Mouse (Mus musculus) embryo, embryonic 10.5 days (tissue): Measurements from ENCODE around the gene Adamtsl4.
A peak's percentile ranks its signal among the peaks of the same experiment; 100 is the strongest.
"Not testable (repeated sequence)": the region's sequence is repeated elsewhere in the genome, so short reads cannot be mapped to it uniquely, and the experiment has no call there.

Source experiments
- DNase-seq: peaks from one replicate; pipeline ENCODE4 v3.0.0-alpha.2; 2015; ENCODE audit warnings: low spot score

Gene Adamtsl4

DNA sequence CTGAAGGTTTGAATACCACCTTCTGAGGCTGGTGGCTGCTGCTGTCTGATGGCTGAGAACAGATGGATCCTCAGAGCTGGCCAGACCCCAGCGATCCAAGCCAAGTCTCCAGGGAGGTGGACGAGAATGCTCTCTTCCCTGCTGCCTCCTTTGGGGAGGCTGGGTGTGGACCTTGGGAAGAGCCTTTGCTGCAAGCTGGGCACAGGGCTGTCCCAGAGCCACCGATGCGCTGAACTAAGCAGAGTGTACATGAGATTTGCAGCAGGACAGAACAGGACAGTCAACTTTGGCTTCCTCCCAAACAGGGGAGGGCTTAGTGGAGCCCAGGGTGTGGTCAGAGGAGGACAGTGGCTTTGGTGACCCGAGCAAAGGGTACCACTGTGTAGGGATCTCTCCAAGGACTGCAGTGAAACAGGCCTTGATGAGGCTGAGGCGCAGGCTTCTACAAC lies 12.5 kb upstream of the Adamtsl4 start:
- DNase-seq: no peak

DNA sequence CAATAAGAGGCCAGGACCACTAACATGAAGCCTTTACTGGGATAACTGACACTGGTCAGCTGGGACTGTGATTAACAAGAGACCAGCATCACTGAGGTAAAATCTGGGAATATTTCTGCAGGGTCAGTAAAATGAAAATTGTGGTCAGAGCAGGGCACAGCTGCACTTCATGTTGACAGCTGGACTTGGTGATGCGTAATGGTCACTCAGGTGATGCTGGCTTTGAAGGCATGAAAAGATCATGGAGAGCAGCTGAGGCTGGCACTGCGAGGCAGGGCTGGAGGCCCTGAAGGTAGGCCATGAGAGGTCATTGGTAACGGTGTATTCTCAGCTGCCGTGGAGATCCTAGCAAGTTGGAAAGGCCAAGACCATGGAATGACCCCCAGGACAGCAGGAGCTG lies 10.6 kb upstream of the Adamtsl4 start:
- no peak for DNase-seq

GRCm38 (mm10) chr3:95696360-95696759 lies 8.6 kb upstream of the Adamtsl4 start:
- DNase-seq: peak; percentile 70

- peak; percentile 58 for DNase-seq
Observed at GRCm38 (mm10) chr3:95695796-95696195, 8.1 kb upstream of the Adamtsl4 start.

DNA sequence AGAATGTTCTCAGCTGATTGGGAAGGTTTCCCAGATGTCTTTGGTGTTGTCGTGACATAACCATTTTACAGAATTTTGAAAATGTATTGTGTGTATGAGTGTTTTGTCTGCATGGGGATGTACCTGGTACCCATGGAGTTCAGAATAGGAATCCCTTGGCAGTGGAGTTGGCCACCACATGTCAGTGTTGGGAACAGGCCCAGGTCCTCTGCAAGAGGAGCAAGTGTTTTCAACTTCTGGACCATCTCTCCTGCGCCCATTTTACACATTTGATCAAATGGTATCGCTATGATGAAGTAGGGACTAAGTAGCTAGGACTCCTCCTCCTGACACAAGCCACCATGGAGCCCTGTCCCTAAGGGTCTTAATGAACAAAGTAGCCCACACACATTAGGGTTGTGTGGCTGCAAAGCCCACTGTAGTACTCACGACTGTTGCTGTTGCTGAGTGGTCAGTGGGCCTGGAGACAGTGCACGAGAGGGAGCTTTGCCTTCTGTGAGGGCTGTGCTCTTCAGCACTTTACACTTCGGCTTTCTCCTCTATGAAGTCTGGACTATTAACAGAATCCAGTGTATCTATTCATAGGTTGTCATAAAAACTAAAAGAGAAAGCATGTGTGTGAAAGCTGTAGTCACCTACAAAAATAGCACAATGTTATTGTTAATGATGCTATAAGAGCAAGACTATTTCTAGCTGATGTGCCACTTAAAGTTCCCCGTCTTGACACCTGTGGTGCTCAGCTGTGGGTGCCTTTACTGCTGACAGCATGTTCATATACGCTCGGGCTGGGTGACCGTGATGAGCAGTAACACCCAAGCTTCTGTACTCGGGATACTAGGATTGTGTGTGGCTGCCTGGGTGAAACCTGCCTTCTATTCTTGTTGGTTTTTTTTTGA lies 7.3 kb upstream of the Adamtsl4 start:
- DNase-seq: no peak

DNA sequence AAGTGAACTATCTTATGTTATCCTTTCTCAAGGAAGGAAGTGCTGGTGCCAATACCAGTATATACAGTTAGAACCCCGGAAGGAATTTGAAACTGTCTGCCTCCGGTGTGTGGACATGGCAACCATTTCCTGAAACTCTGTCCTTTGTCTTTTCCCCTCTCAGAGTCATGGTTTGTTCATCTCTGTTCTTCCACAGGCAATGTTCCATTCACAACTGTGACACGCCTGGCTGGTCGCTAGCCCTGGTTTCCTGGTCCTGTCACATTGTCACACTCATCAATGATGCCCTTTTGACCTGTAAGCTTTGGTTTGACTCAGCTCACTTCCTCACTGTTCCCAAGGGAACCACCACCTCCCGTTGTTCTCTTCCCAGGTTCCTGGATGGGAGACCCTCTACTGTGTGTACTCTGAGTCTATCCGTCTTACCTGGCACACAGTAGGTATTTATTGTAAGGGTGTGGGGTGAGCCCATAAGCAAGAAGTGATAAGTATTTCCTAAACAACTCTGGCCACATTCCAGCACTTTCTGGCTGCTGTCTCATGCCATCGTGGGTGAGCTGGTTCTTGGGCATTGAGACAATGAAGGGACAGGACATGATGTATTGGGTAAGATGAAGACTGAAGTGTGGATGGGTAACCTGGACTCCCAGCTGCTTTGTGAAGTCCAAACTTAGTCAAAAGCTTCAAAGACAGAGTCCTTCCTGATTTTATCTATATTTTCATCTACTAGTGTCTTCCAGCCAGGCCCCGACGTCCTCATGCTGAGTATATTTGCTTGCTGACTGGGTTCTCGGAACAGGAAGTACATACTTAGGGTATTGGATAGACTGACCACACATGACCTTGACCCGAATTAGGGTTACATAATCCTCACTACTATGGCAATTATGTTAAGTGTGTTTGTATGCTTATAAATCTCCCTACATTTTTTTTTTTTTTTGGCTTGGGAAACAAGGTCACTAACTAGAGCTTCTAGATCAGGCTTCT lies 6.4 kb upstream of the Adamtsl4 start:
- peak; percentile 48 for DNase-seq

GRCm38 (mm10) chr3:95692677-95693076 lies 5.0 kb upstream of the Adamtsl4 start:
- no peak for DNase-seq

DNA sequence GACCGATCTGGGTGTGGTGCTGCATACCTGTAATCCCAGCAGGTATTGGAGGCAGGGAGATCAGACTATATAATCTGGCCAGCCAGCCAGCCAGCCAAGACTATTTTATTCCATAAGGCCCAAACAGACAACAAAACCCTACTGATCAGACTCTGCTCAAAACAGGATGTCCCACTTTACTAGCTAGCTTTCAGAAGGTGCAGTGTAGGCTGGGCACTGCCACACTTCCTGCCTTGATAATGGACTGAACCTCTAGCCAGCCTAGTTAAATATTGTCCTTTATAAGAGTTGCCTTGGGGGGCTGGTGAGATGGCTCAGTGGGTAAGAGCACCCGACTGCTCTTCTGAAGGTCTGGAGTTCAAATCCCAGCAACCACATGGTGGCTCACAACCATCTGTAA lies 2.8 kb upstream of the Adamtsl4 start:
- not testable (repeated sequence) for DNase-seq

DNA sequence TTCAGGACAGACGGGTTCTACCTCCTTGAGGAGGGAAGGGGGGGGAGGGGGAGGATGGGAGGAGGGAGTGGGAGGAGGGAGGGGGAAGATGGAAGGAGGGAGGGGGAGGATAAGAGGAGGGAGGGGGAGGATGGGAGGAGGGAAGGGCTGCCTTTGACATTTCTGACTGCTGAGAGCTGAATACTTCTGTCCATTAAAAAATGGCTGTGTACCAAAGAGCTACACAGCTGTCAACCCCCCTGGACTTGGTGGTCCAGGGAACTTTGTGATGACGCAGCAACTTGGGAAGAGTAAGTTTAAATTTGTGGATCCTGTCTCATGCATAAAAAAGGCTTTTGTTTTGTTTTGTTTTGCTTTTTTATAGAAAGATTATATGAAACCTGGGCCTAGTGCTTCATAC lies 2.2 kb upstream of the Adamtsl4 start:
- no peak for DNase-seq

GRCm38 (mm10) chr3:95689171-95689915 lies 1.6 kb upstream of the Adamtsl4 start:
- DNase-seq: peak; percentile 53

- DNase-seq: no peak
Observed at GRCm38 (mm10) chr3:95687168-95687523, 571 bp downstream of the Adamtsl4 start.

DNA sequence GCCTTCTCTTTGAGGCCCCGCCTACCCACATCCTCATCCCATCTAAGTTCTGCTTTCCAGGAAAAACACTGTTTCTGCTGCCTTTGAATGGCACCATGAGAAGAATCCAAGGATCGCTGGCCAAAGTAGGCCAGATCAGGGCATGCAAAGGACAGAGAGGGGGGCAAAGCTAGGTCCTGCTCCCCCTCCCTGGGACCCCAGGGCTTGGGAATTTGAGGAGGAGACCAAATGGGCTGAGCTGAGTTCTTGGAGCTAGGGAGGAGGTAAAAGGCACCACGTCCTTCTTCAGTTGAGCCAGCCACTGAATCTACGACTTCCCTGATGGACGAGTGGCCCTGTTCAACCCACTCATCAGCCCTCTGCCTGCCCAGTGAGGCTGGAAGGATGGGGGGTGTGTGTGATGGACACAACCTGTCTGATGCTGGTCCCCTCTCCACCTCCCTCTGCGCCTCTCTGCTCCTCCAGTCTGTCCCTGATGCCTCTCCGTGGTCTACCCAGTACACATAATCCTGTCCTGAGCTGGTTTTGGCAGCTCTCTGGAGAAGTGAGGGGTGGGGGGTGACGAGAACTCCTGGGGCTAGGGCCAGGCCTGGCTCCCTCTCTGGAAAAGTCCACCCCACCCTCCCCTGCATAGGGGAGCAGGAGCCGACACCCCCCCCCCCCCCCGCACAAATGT lies 1.1 kb downstream of the Adamtsl4 start:
- DNase-seq: no peak

DNA sequence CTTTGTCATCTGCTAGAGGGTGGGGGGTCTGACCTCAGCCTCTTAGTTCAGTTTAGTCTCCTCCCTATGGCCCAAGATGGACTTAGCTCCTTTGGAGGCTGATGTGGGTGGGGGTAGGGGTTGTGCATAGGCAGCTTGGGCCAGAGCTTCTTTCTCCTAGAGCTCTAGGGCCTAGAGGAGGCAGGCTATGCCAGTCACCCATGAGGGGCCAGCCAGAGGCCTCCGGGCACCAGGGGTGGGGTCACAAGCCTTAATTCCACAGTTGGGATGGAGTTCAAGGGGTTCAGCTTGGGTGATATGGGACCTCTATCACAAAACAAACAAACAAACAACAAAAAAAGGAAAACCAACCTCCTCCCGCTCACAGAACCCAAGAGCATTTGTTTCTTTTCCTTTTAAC lies 2.0 kb downstream of the Adamtsl4 start:
- no peak for DNase-seq

- no peak for DNase-seq
Observed at GRCm38 (mm10) chr3:95685301-95685700, 2.4 kb downstream of the Adamtsl4 start.

DNA sequence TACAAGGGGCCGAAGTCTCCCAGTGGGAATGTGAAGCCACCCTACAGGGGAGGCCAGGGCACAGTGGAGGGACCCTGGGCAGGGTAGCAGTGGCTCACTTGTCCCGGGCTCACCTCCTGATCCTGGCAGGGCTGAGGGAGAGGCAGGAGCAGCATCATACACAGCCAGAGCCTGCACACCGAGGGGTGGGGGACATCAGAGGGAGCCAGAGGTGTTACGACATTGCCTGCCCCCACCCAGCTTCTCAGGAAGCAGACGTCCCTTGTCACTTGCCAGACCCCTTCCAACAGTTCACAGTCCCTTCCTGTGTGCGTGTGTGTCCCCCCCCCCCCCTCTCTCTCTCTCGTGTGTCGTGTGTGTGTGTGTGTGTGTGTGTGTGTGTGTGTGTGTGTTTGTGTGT lies 2.9 kb downstream of the Adamtsl4 start:
- DNase-seq: no peak

- no peak for DNase-seq
Observed at GRCm38 (mm10) chr3:95682878-95683277, 4.8 kb downstream of the Adamtsl4 start.

DNA sequence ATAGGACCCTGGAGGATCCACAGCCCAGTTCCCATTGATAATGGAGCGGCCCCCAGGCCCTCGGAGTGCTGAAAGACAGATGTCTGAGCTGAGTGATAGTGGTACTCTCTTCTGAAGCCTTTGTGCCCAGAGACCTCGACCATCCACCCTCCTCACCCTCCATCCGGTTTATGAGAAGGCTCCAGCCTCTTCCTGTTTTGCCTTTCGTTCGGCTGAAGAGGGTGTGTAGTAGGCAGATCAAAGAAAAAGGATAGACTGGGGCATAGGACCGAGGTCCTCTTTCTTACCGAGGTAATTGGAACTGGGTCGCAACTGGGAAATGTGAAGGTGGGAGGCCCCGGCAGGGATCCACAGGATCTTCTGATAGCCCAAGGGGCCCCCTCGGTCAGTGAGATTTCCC lies 6.4 kb downstream of the Adamtsl4 start:
- DNase-seq: no peak

DNA sequence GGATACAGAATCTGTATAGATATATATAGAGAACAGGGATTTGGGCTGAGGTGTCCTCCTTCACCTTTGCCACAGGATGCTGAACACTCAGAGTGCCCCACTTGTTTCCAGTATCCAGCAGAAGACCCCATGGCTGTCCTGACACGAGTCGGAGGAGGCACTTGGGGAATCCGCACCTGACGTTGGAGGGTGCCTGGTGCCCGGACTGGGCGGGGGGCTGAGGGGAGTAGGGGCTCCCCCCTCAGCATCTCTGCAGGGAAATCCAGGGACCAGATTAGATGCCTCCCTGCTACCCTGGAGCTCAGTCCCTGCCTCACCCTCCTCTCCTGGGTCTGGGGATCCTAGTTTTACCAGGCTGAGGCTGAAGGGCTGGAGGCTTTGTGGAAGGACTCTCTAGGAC lies 7.0 kb downstream of the Adamtsl4 start:
- DNase-seq: no peak

DNA sequence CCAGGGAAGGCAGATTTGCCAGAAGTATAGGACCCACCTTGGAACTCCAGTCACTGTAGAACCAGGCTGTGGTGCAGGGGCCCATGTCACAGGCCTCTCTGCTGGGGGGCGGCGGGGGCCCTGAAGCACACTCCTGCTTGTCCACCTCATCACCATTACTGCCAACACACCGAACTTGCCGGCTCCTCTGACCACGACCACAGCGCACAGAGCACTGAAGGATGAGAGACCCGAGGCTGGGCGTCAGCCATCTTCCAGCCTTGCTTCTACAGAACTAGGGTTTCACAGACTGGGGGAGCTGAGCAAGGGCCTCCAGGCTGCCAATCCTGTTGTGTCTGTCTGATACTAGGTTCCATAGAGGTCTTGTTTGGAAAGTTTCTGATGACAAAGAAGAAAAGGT lies 8.2 kb downstream of the Adamtsl4 start:
- DNase-seq: no peak

- no peak for DNase-seq
Observed at GRCm38 (mm10) chr3:95677420-95678090, 10.2 kb downstream of the Adamtsl4 start.
